Mouse (Mus musculus) stomach, embryonic 14.5 days (tissue): ENCODE results near the gene Grcc10. TPM values are rescaled to one million over a fixed set of nuclear protein-coding genes. Genes with fewer than 3 reads are reported as not detected.

ENCODE experiments used
- ATAC-seq: fragments of 200-750 bp; cut with Nextera tagmentation; 2 replicates; pipeline ENCODE4 v1.8.0; 2017; ENCODE audit warnings: low read depth, moderate TSS enrichment; ENCODE audit not compliant: insufficient number of reproducible peaks, insufficient read depth, low FRiP score
- H3K27ac ChIP-seq: fragments of 300-500 bp; sonication (generic); 2 replicates; pipeline ENCODE4 v1.5.1; 2014; ENCODE audit warnings: mild to moderate bottlenecking, low read length, moderate library complexity, mixed read lengths
- H3K27me3 ChIP-seq: fragments of 300-500 bp; sonication (generic); 2 replicates; pipeline ENCODE4 v1.6.1; 2014; ENCODE audit warnings: low read length, control low read depth, mixed read lengths; ENCODE audit not compliant: control insufficient read depth, insufficient read depth
- H3K36me3 ChIP-seq: fragments of 300-500 bp; sonication (generic); 2 replicates; pipeline ENCODE4 v1.6.1; 2014; ENCODE audit warnings: mild to moderate bottlenecking, control low read depth, low read length, moderate library complexity, mixed read lengths; ENCODE audit not compliant: control insufficient read depth, insufficient read depth
- H3K4me1 ChIP-seq: fragments of 300-500 bp; sonication (generic); 2 replicates; pipeline ENCODE4 v1.6.1; 2014; ENCODE audit warnings: low read length, control low read depth, mixed read lengths; ENCODE audit not compliant: control insufficient read depth, insufficient read depth
- H3K4me2 ChIP-seq: fragments of 300-500 bp; sonication (generic); replicated peaks from 2 replicates; pipeline ENCODE4 v1.6.1; 2014; ENCODE audit warnings: low read depth, low read length, control low read depth
- H3K4me3 ChIP-seq: fragments of 300-500 bp; sonication (generic); 2 replicates; pipeline ENCODE4 v1.5.1; 2014; ENCODE audit warnings: low read depth, low read length, control low read depth
- H3K9ac ChIP-seq: fragments of 300-500 bp; sonication (generic); replicated peaks from 2 replicates; pipeline ENCODE4 v1.6.1; 2014; ENCODE audit warnings: low read depth, mild to moderate bottlenecking, control low read depth, low read length, moderate library complexity, mixed read lengths
- H3K9me3 ChIP-seq: fragments of 300-500 bp; sonication (generic); 2 replicates; pipeline ENCODE4 v1.6.1; 2016; ENCODE audit warnings: low read depth, low read length, control low read depth; ENCODE audit not compliant: control insufficient read depth
- WGBS: fragments of 180-500 bp; shearing (Covaris S2); extraction: QIAGEN DNeasy Blood & Tissue Kit; methylation state at CpG from one replicate; pipeline ENCODE4 v1.1.7; 2014; 5-methylcytosine and 5-hydroxymethylcytosine counted together
- polyA plus RNA-seq: library from polyadenylated mRNA; unstranded; fragments of >200 nt; fragmentation: Nextera tagmentation; extraction: Ambion mirVana; gene quantifications from 2 replicates; pipeline ENCODE4 v1.2.1, GENCODE M21; 2014

Grcc10 gene
- 445 and 505 TPM in 2 replicates for polyA plus RNA-seq

- Histone ChIP-seq H3K4me3 (peak within 1 kb of the TSS; percentile 41), H3K4me1 (peaks cover 16% of the 10 kb centered on the region), H3K9ac (peak within 1 kb of the TSS; percentile 53), H3K36me3 (peaks cover 28% of the 10 kb centered on the region), H3K27me3 (no peaks in the 10 kb centered on the region), H3K27ac (peak within 1 kb of the TSS; percentile 96), H3K9me3 (no peaks in the 10 kb centered on the region), H3K4me2 (peak within 1 kb of the TSS; percentile 54)
- WGBS: under 1% methylated on average over 41 of the region's 41 CpGs
- ATAC-seq: peak; percentile 77
Measured at GRCm38 (mm10) chr6:124740888-124741761, at the start of gene Grcc10. Grcc10 (minus strand) TSS chr6:124741374.

- H3K4me1 ChIP-seq: no peaks in the 10 kb centered on the region
- H3K27ac ChIP-seq: no peak overlapping the region
- H3K9ac ChIP-seq: no peak overlapping the region
- no peaks in the 10 kb centered on the region for H3K9me3 ChIP-seq
- ATAC-seq: no peak
- H3K4me3 ChIP-seq: no peak overlapping the region
- H3K36me3 ChIP-seq: no peaks in the 10 kb centered on the region
- H3K27me3 ChIP-seq: no peaks in the 10 kb centered on the region
- 55% methylated on average over 4 of the region's 4 CpGs for WGBS
- no peak overlapping the region for H3K4me2 ChIP-seq
Measured at GRCm38 (mm10) chr6:124790121-124790520, 48.9 kb upstream of the Grcc10 start.

- no peaks in the 10 kb centered on the region for H3K4me1 ChIP-seq
- no peaks in the 10 kb centered on the region for H3K27me3 ChIP-seq
- no peak overlapping the region for H3K4me2 ChIP-seq
- H3K36me3 ChIP-seq: no peaks in the 10 kb centered on the region
- ATAC-seq: no peak
- WGBS: 88% methylated on average over 4 of the region's 4 CpGs
- no peak overlapping the region for H3K9ac ChIP-seq
- H3K4me3 ChIP-seq: no peak overlapping the region
- H3K9me3 ChIP-seq: no peaks in the 10 kb centered on the region
- H3K27ac ChIP-seq: no peak overlapping the region
Measured at GRCm38 (mm10) chr6:124789519-124789918, 48.3 kb upstream of the Grcc10 start.

GRCm38 (mm10) chr6:124787722-124788121 lies 46.5 kb upstream of the Grcc10 start:
- no peak for ATAC-seq
- Histone ChIP-seq H3K4me1 (no peaks in the 10 kb centered on the region), H3K36me3 (no peaks in the 10 kb centered on the region), H3K9ac (no peak overlapping the region), H3K27me3 (no peaks in the 10 kb centered on the region), H3K9me3 (no peaks in the 10 kb centered on the region), H3K27ac (no peak overlapping the region), H3K4me3 (no peak overlapping the region), H3K4me2 (no peak overlapping the region)
- 62% methylated on average over 10 of the region's 10 CpGs for WGBS

GRCm38 (mm10) chr6:124786756-124787420 lies 45.7 kb upstream of the Grcc10 start:
- no peaks in the 10 kb centered on the region for H3K27me3 ChIP-seq
- H3K27ac ChIP-seq: no peak overlapping the region
- H3K36me3 ChIP-seq: no peaks in the 10 kb centered on the region
- 55% methylated on average over 8 of the region's 8 CpGs for WGBS
- 0 out of 2 replicates have a peak, but pooled peaks cover 3% of the 10 kb centered on the region for H3K4me1 ChIP-seq
- H3K9ac ChIP-seq: no peak overlapping the region
- no peak overlapping the region for H3K4me2 ChIP-seq
- ATAC-seq: no peak
- H3K4me3 ChIP-seq: no peak overlapping the region
- H3K9me3 ChIP-seq: no peaks in the 10 kb centered on the region

- peak overlapping the region; percentile 5; the same call in 1 of the 2 replicates for H3K4me3 ChIP-seq
- 0 out of 2 replicates have a peak, but pooled peaks cover 3% of the 10 kb centered on the region for H3K4me1 ChIP-seq
- H3K4me2 ChIP-seq: peak overlapping the region; percentile 25
- no peak overlapping the region for H3K27ac ChIP-seq
- no peaks in the 10 kb centered on the region for H3K27me3 ChIP-seq
- 22% methylated on average over 6 of the region's 6 CpGs for WGBS
- no peaks in the 10 kb centered on the region for H3K36me3 ChIP-seq
- no peaks in the 10 kb centered on the region for H3K9me3 ChIP-seq
- ATAC-seq: peak; percentile 28; the same call in 1 of the 2 replicates
- no peak overlapping the region for H3K9ac ChIP-seq
Measured at GRCm38 (mm10) chr6:124782436-124782835, 41.3 kb upstream of the Grcc10 start.

- no peak overlapping the region for H3K4me2 ChIP-seq
- no peaks in the 10 kb centered on the region for H3K9me3 ChIP-seq
- H3K4me3 ChIP-seq: no peak overlapping the region
- no peaks in the 10 kb centered on the region for H3K36me3 ChIP-seq
- no peak for ATAC-seq
- WGBS: 85% methylated on average over 7 of the region's 7 CpGs
- no peak overlapping the region for H3K27ac ChIP-seq
- no peak overlapping the region for H3K9ac ChIP-seq
- no peaks in the 10 kb centered on the region for H3K27me3 ChIP-seq
- 0 out of 2 replicates have a peak, but pooled peaks cover 3% of the 10 kb centered on the region for H3K4me1 ChIP-seq
Measured at GRCm38 (mm10) chr6:124780917-124781316, 39.7 kb upstream of the Grcc10 start.

GRCm38 (mm10) chr6:124779984-124780416 lies 38.8 kb upstream of the Grcc10 start:
- Histone ChIP-seq H3K9me3 (no peaks in the 10 kb centered on the region), H3K27ac (no peak overlapping the region), H3K4me2 (peak overlapping the region; percentile 50), H3K4me3 (peak overlapping the region; percentile 21), H3K9ac (no peak overlapping the region), H3K27me3 (no peaks in the 10 kb centered on the region), H3K36me3 (no peaks in the 10 kb centered on the region), H3K4me1 (0 out of 2 replicates have a peak, but pooled peaks cover 3% of the 10 kb centered on the region)
- no peak for ATAC-seq
- WGBS: 8% methylated on average over 10 of the region's 10 CpGs
